Mouse (Mus musculus): ENCODE measurements at regions not wholly inside any gene's neighbourhood (a gene's known extent, or its start where the extent isn't known, plus 50 kb on each side); places are given as distances from the start of the nearest gene placed in this dataset.

GRCm38 (mm10) chr8:86428998-86429651 lies 151.4 kb downstream of the Abcc12 start:
- no peak for DNase-seq

GRCm38 (mm10) chr8:86428131-86428530 lies 152.4 kb downstream of the Abcc12 start:
- no peak for DNase-seq

- DNase-seq, result peak; percentile 28
Measured at GRCm38 (mm10) chr8:86426056-86426455, 154.4 kb downstream of the Abcc12 start.

- no peak for DNase-seq
Measured at GRCm38 (mm10) chr8:86425382-86425781, 155.1 kb downstream of the Abcc12 start.

GRCm38 (mm10) chr8:86419059-86419651 lies 161.3 kb downstream of the Abcc12 start:
- no peak for DNase-seq

- DNase-seq, result no peak
Measured at GRCm38 (mm10) chr8:86418414-86418981, 162.0 kb downstream of the Abcc12 start.

- DNase-seq, result no peak
Measured at GRCm38 (mm10) chr8:86415208-86415607, 165.3 kb downstream of the Abcc12 start.

- DNase-seq, result no peak
Measured at GRCm38 (mm10) chr8:86411232-86411631, 169.3 kb downstream of the Abcc12 start.

GRCm38 (mm10) chr8:86406196-86406595 lies 174.3 kb downstream of the Abcc12 start:
- DNase-seq, result peak; percentile 61

GRCm38 (mm10) chr8:86403434-86403833 lies 177.1 kb downstream of the Abcc12 start:
- no peak for DNase-seq

GRCm38 (mm10) chr8:86401946-86402345 lies 178.5 kb downstream of the Abcc12 start:
- no peak for DNase-seq

GRCm38 (mm10) chr8:86395121-86395520 lies 185.4 kb downstream of the Abcc12 start:
- DNase-seq, result no peak

GRCm38 (mm10) chr8:86393835-86394234 lies 186.7 kb downstream of the Abcc12 start:
- no peak for DNase-seq

- no peak for DNase-seq
Measured at GRCm38 (mm10) chr8:86393374-86393773, 187.1 kb downstream of the Abcc12 start.

GRCm38 (mm10) chr8:86390715-86391114 lies 189.8 kb downstream of the Abcc12 start:
- no peak for DNase-seq

GRCm38 (mm10) chr8:86389690-86390671 lies 190.5 kb downstream of the Abcc12 start:
- no peak for DNase-seq

- no peak for DNase-seq
Measured at GRCm38 (mm10) chr8:86385236-86385635, 195.2 kb downstream of the Abcc12 start.

- no peak for DNase-seq
Measured at GRCm38 (mm10) chr8:86381977-86382376, 198.5 kb downstream of the Abcc12 start.

- no peak for DNase-seq
Measured at GRCm38 (mm10) chr8:86368062-86368461, 212.4 kb downstream of the Abcc12 start.

GRCm38 (mm10) chr8:86366636-86367035 lies 213.8 kb downstream of the Abcc12 start:
- DNase-seq, result no peak

GRCm38 (mm10) chr8:86365726-86366125 lies 214.8 kb downstream of the Abcc12 start:
- DNase-seq, result peak; percentile 30

GRCm38 (mm10) chr8:86364898-86365297 lies 215.6 kb downstream of the Abcc12 start:
- no peak for DNase-seq

- DNase-seq, result no peak
Measured at GRCm38 (mm10) chr8:86360283-86360682, 220.2 kb downstream of the Abcc12 start.
